Mouse (Mus musculus) stomach, postnatal 0 days (tissue): ENCODE results near the gene Phospho1. TPM values are rescaled to one million over a fixed set of nuclear protein-coding genes. Genes with fewer than 3 reads are reported as not detected.

Source experiments
- ATAC-seq: fragments of 200-750 bp; cut with Nextera tagmentation; 2 replicates; pipeline ENCODE4 v1.8.0; 2017; ENCODE audit not compliant: low FRiP score, low TSS enrichment
- DNase-seq: peaks from one replicate; pipeline ENCODE4 v3.0.0-alpha.2; 2016; ENCODE audit warnings: low spot score
- H3K27ac ChIP-seq: fragments of 300-500 bp; sonication (generic); replicated peaks from 2 replicates; pipeline ENCODE4 v1.5.1; 2014; ENCODE audit warnings: mild to moderate bottlenecking, control low read depth
- H3K27me3 ChIP-seq: fragments of 300-500 bp; sonication (generic); 2 replicates; pipeline ENCODE4 v1.6.1; 2014; ENCODE audit warnings: low read length; ENCODE audit not compliant: control insufficient read depth, insufficient read depth
- H3K36me3 ChIP-seq: fragments of 300-500 bp; sonication (generic); 2 replicates; pipeline ENCODE4 v1.6.1; 2014; ENCODE audit warnings: low read length, mixed read lengths; ENCODE audit not compliant: control insufficient read depth, insufficient read depth
- H3K4me1 ChIP-seq: fragments of 300-500 bp; sonication (generic); replicated peaks from 2 replicates; pipeline ENCODE4 v1.6.1; 2014; ENCODE audit warnings: antibody characterized with exemption; ENCODE audit not compliant: control insufficient read depth, insufficient read depth
- H3K4me2 ChIP-seq: fragments of 300-500 bp; sonication (generic); replicated peaks from 2 replicates; pipeline ENCODE4 v1.6.1; 2014; ENCODE audit warnings: low read depth, mild to moderate bottlenecking, control low read depth, moderate library complexity
- H3K4me3 ChIP-seq: fragments of 300-500 bp; sonication (generic); 2 replicates; pipeline ENCODE4 v1.5.1; 2014; ENCODE audit warnings: low read depth, low read length, control low read depth
- H3K9ac ChIP-seq: fragments of 300-500 bp; sonication (generic); 2 replicates; pipeline ENCODE4 v1.6.1; 2014; ENCODE audit warnings: mild to moderate bottlenecking, low read length, control low read depth, mixed read lengths
- H3K9me3 ChIP-seq: fragments of 300-500 bp; sonication (generic); 2 replicates; pipeline ENCODE4 v1.6.1; 2016; ENCODE audit warnings: low read length; ENCODE audit not compliant: control insufficient read depth
- CTCF ChIP-seq: IDR thresholded peaks from 2 replicates; pipeline ENCODE4 v1.5.1; 2016; ENCODE audit warnings: antibody characterized with exemption, low read depth, mild to moderate bottlenecking, moderate library complexity
- EP300 ChIP-seq: optimal IDR thresholded peaks from 2 replicates; pipeline ENCODE3; 2016; ENCODE audit warnings: antibody characterized with exemption
- WGBS: fragments of 180-500 bp; shearing (Covaris S2); extraction: QIAGEN DNeasy Blood & Tissue Kit; methylation state at CpG from one replicate; pipeline ENCODE4 v1.1.7; 2014; 5-methylcytosine and 5-hydroxymethylcytosine counted together
- polyA plus RNA-seq: library from polyadenylated mRNA; unstranded; fragments of >200 nt; fragmentation: Nextera tagmentation; extraction: Ambion mirVana; gene quantifications from 2 replicates; pipeline ENCODE4 v1.2.1, GENCODE M21; 2015

Gene Phospho1
- polyA plus RNA-seq, 1 experiment from 2014 or later, result 0.45 TPM

GRCm38 (mm10) chr11:95824877-95825243, 561 bp downstream of the Phospho1 start:
- Histone ChIP-seq H3K9me3 (no peaks in the 10 kb centered on the region), H3K36me3 (no peaks in the 10 kb centered on the region), H3K27ac (no peak overlapping the region), H3K4me2 (peak overlapping the region; percentile 91), H3K4me3 (peak overlapping the region; percentile 56), H3K9ac (peak overlapping the region; percentile 70), H3K4me1 (no peaks in the 10 kb centered on the region; the same call in 1 of the 2 replicates), H3K27me3 (peaks cover 8% of the 10 kb centered on the region; the same call in 1 of the 2 replicates)
- no peak; the same call in 1 of the 2 replicates for ATAC-seq
- TF ChIP-seq CTCF (no peak), EP300 (no peak)
- WGBS, result 2% methylated on average over 11 of the region's 11 CpGs
- DNase-seq, result no peak

- DNase-seq (no peak), ATAC-seq (no peak)
- no peak overlapping the region for H3K27ac ChIP-seq
- no peak overlapping the region for H3K4me2 ChIP-seq
- TF ChIP-seq EP300 (no peak), CTCF (no peak)
- peaks cover 12% of the 10 kb centered on the region; the same call in 1 of the 2 replicates for H3K27me3 ChIP-seq
- H3K9ac ChIP-seq, result no peak overlapping the region
- H3K4me3 ChIP-seq, result no peak overlapping the region
- H3K36me3 ChIP-seq, result no peaks in the 10 kb centered on the region
- no peaks in the 10 kb centered on the region for H3K9me3 ChIP-seq
- 44% methylated on average over 3 of the region's 3 CpGs for whole genome bisulfite sequencing
- no peaks in the 10 kb centered on the region; the same call in none of the 2 replicates for H3K4me1 ChIP-seq
Observed at GRCm38 (mm10) chr11:95825625-95826024, 1.3 kb downstream of the Phospho1 start.

DNA sequence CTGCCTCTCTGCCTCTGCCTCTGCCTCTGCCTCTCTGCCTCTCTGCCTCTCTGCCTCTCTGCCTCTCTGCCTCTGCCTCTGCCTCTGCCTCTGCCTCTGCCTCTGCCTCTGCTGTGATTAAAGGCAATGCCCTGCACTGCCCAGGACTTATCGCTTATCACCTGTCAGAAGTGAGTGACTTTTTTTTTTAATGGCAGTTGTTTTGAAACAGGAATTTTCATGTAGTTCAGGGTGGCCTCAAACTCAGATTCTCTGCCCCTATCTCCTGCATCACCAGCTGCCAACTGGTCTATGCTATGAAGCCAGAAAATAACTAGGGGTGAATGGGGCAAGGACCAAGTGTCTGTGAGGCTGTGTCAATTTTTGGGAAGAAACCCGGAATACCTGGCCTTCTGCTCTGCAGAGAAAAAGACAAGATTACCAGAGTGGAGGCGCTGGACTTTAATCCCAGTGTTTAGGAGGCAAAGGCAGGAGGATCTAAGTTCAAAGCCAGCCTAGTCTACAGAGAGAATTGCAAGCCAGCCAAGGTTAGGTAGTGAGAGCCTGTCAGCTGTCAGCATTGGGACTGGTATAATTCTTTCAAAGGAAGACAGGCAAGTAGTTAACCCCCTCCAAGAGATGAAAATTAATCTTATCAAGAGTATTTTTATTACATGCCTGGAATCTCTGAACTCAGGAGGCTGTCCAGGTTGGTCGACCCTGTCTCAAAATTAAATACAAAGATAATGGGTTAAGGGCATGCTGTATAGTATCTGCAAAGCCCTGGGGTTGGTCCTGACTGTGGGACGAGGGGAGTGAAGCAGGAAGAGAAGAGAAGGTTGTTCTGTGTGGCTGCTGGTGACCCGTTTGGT, 2.2 kb downstream of the Phospho1 start:
- Histone ChIP-seq H3K4me3 (no peak overlapping the region), H3K27ac (no peak overlapping the region), H3K9me3 (no peaks in the 10 kb centered on the region), H3K4me2 (no peak overlapping the region), H3K9ac (no peak overlapping the region), H3K27me3 (peaks cover 16% of the 10 kb centered on the region; the same call in 1 of the 2 replicates), H3K4me1 (peaks cover 5% of the 10 kb centered on the region), H3K36me3 (no peaks in the 10 kb centered on the region)
- ATAC-seq (no peak), DNase-seq (no peak)
- WGBS, result 50% methylated on average over 6 of the region's 6 CpGs
- TF ChIP-seq CTCF (no peak), EP300 (no peak)

DNA sequence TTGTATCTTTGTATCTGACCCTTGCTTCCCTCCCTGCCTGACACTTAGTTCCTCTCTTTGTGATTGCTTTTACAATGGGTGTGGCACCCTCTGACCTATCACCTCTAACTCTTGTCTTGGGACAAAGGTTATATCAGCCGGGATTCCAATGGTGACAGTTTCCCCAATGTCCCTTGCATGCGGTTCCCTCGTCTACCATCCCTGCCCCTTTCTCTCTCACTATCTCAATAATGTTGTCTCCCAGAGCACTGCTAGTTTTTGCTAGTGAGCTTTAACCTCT, 2.8 kb downstream of the Phospho1 start:
- ATAC-seq (no peak), DNase-seq (no peak)
- H3K9me3 ChIP-seq, result no peaks in the 10 kb centered on the region
- no peak overlapping the region for H3K9ac ChIP-seq
- peaks cover 5% of the 10 kb centered on the region for H3K4me1 ChIP-seq
- peaks cover 16% of the 10 kb centered on the region; the same call in 1 of the 2 replicates for H3K27me3 ChIP-seq
- no peaks in the 10 kb centered on the region for H3K36me3 ChIP-seq
- H3K4me2 ChIP-seq, result no peak overlapping the region
- TF ChIP-seq EP300 (no peak), CTCF (no peak)
- 22% methylated on average over 3 of the region's 3 CpGs for WGBS
- H3K27ac ChIP-seq, result no peak overlapping the region
- no peak overlapping the region for H3K4me3 ChIP-seq

DNA sequence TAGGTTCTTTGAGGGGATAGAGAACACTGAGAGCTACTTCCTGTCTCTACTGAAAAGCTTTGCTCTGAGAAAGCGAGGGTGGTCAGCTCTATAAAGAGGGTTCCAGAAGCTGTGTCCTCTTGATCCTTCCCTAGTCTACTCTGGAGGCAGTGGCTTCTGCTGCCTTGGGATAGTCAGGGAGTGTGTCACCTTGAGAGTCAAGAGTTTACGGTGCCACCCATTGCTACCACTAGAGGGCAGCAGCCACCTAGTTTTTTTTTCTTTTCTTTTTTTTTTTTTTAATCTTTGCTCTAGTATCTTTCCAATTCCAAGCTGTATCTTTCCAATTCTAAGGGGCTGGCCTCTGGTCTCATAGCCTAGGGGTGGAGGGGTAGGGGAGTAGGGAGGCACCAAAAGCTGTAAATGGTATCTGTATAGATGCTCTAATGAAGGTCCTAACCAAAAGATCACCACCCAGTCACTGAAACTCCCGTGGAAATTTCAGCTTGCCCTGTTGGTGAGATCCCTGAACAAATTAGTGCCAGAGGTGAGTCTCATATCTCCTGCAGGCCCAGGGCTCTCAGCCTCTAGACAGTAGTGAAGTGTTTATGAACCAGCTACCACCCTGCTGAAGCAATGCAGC, 3.3 kb downstream of the Phospho1 start:
- H3K4me3 ChIP-seq, result no peak overlapping the region
- H3K4me2 ChIP-seq, result no peak overlapping the region
- DNase-seq, result peak; percentile 70
- no peak overlapping the region for H3K27ac ChIP-seq
- peaks cover 19% of the 10 kb centered on the region; the same call in 1 of the 2 replicates for H3K27me3 ChIP-seq
- TF ChIP-seq CTCF (peak; percentile 86), EP300 (no peak)
- H3K9me3 ChIP-seq, result no peaks in the 10 kb centered on the region
- H3K4me1 ChIP-seq, result peaks cover 5% of the 10 kb centered on the region
- H3K36me3 ChIP-seq, result 0 out of 2 replicates have a peak, but pooled peaks cover 2% of the 10 kb centered on the region
- H3K9ac ChIP-seq, result no peak overlapping the region
- WGBS, result 17% methylated on average over 3 of the region's 3 CpGs
- no peak for ATAC-seq
